ENCODE assay signal across 16 mouse cellular contexts in genomic region chr8:11767213-11767840, GRCm38 (mm10). TPM values are rescaled to one million over a fixed set of nuclear protein-coding genes. Genes with fewer than 3 reads are reported as not detected.
DNase-seq lines count a peak whose midpoint lies in the region; ATAC-seq and TF ChIP-seq lines count a peak whose summit lies in the region.
"Had no signal": no experiment of that assay in that cellular context is flagged by ENCODE, and none has a peak within 500 bp of the region (broad histone marks: within the 10 kb centered on the region; RNA-seq: fewer than 3 reads in every experiment).

No protein-coding gene starts in this region.

- H3K79me2 ChIP-seq in myocyte (ENCODE audit: control insufficient read depth, insufficient read depth), result peaks cover 71% of the 10 kb centered on the region

- TF ChIP-seq POLR2A in myocyte (IDR thresholded peaks at IDR 0.05; ENCODE audit: insufficient read length, low read depth), result no peak

- WGBS in liver, embryonic 15.5 days (ENCODE audit: insufficient replicate concordance), result 40% methylated on average over 5 of the region's 5 CpGs
- WGBS in liver, embryonic 11.5 days, result 64% methylated on average over 5 of the region's 5 CpGs

- H3K4me2 ChIP-seq in liver, embryonic 15.5 days, result no peak overlapping the region
- no peak overlapping the region for H3K4me2 ChIP-seq in liver, embryonic 11.5 days
- no peak overlapping the region for H3K4me2 ChIP-seq in myocyte (ENCODE audit: low read depth)
- H3K4me2 ChIP-seq: embryonic facial prominence, embryonic 12.5 days; hindbrain, embryonic 12.5 days; lung, embryonic 15.5 days had no signal

- H3K4me1 ChIP-seq in liver, embryonic 15.5 days (replicated peaks), result 0 out of 2 replicates have a peak, but pooled peaks cover 6% of the 10 kb centered on the region
- no peaks in the 10 kb centered on the region; the same call in 1 of the 2 replicates for H3K4me1 ChIP-seq in liver, embryonic 11.5 days (replicated peaks; ENCODE audit: control insufficient read depth, insufficient read depth, low read length)
- H3K4me1 ChIP-seq: embryonic facial prominence, embryonic 12.5 days; lung, embryonic 15.5 days had no signal

- no peak overlapping the region for H3K4me3 ChIP-seq in liver, embryonic 15.5 days (replicated peaks)
- H3K4me3 ChIP-seq in liver, embryonic 11.5 days (ENCODE audit: low read depth, low read length), result no peak overlapping the region
- H3K4me3 ChIP-seq in myocyte, result no peak overlapping the region
- H3K4me3 ChIP-seq: embryonic facial prominence, embryonic 12.5 days; hindbrain, embryonic 12.5 days; lung, embryonic 15.5 days had no signal

- ATAC-seq in liver, embryonic 15.5 days (ENCODE audit: insufficient read depth), result 0 out of 2 replicates have a peak, but pooled peaks have one; percentile 29
- no peak for ATAC-seq in liver, embryonic 11.5 days (replicated peaks; ENCODE audit: low FRiP score)
- ATAC-seq in erythroid progenitor cell, adult 5-6 weeks (replicated peaks; ENCODE audit: low FRiP score, poor library complexity, severe bottlenecking), result no peak
- ATAC-seq: forebrain, embryonic 16.5 days; midbrain, embryonic 16.5 days had no signal

- H3K36me3 ChIP-seq in liver, embryonic 15.5 days (replicated peaks), result no peaks in the 10 kb centered on the region
- peaks cover 4% of the 10 kb centered on the region; the same call in 1 of the 2 replicates for H3K36me3 ChIP-seq in liver, embryonic 11.5 days (ENCODE audit: control insufficient read depth, insufficient read depth, low read length)
- H3K36me3 ChIP-seq in myocyte (ENCODE audit: control insufficient read depth, insufficient read depth), result no peaks in the 10 kb centered on the region
- H3K36me3 ChIP-seq: hindbrain, embryonic 12.5 days; lung, embryonic 15.5 days had no signal

- no peak for DNase-seq in liver, embryonic 11.5 days (ENCODE audit: low spot score)
- DNase-seq in Muller cell, postnatal 12 days (ENCODE audit: inconsistent ontology term), result peak; percentile 64
- DNase-seq in cerebellum, postnatal 25 days, result peak; percentile 49 to 51
- DNase-seq in kidney, postnatal 14 days, result no peak
- DNase-seq: heart, adult 18-20 months; kidney, adult 9 months; thymus, adult 18-20 months had no signal

- H3K27me3 ChIP-seq in liver, embryonic 15.5 days, result no peaks in the 10 kb centered on the region
- H3K27me3 ChIP-seq in liver, embryonic 11.5 days (replicated peaks; ENCODE audit: control insufficient read depth, insufficient read depth, low read length), result no peaks in the 10 kb centered on the region
- no peaks in the 10 kb centered on the region for H3K27me3 ChIP-seq in myocyte (ENCODE audit: control insufficient read depth, insufficient read depth, insufficient read length)
- H3K27me3 ChIP-seq: embryonic facial prominence, embryonic 12.5 days; hindbrain, embryonic 12.5 days; lung, embryonic 15.5 days had no signal

- no peak overlapping the region for H3K9ac ChIP-seq in liver, embryonic 15.5 days
- no peak overlapping the region for H3K9ac ChIP-seq in liver, embryonic 11.5 days (ENCODE audit: low read depth, low read length)
- H3K9ac ChIP-seq: embryonic facial prominence, embryonic 12.5 days; hindbrain, embryonic 12.5 days; lung, embryonic 15.5 days had no signal

- no peak overlapping the region for H3K27ac ChIP-seq in liver, embryonic 15.5 days (replicated peaks)
- no peak overlapping the region for H3K27ac ChIP-seq in liver, embryonic 11.5 days (ENCODE audit: low read depth, low read length)
- H3K27ac ChIP-seq: embryonic facial prominence, embryonic 12.5 days; hindbrain, embryonic 12.5 days; lung, embryonic 15.5 days had no signal

- no peak overlapping the region for H3ac ChIP-seq in myocyte (ENCODE audit: control insufficient read depth, insufficient read length)

- H3K9me3 ChIP-seq in liver, embryonic 15.5 days (replicated peaks), result no peaks in the 10 kb centered on the region
- H3K9me3 ChIP-seq in liver, embryonic 11.5 days (ENCODE audit: control insufficient read depth, low read length), result no peaks in the 10 kb centered on the region
- H3K9me3 ChIP-seq: embryonic facial prominence, embryonic 12.5 days; G1E; hindbrain, embryonic 12.5 days; lung, embryonic 15.5 days had no signal

TF ChIP-seq in myocyte, 11 proteins besides CTCF, POLR2A, EP300 and RAD21:
- TF ChIP-seq CEBPB (IDR thresholded peaks at IDR 0.05; ENCODE audit: insufficient read depth, poor library complexity, severe bottlenecking) (peak; percentile 58; the same call in 1 of the 2 replicates), MYOG (IDR thresholded peaks at IDR 0.05; ENCODE audit: control insufficient read depth in 1 of 3, insufficient read depth in 1 of 3, insufficient read length in 2 of 3, low read depth in 2 of 3) (peak in 2 of 3 experiments; percentile 13 to 69), MYOD1 (IDR thresholded peaks at IDR 0.05; ENCODE audit: control insufficient read depth in 1 of 3, insufficient read length in 2 of 3, low read depth in 2 of 3) (peak in 2 of 3 experiments; percentile 63 to 91), MAX (IDR thresholded peaks at IDR 0.05; ENCODE audit: low read depth) (no peak), TCF3 (IDR thresholded peaks at IDR 0.05; ENCODE audit: insufficient read length, low read depth) (no peak)

RNA-seq across cellular contexts. Expression of gene Arhgef7, which starts 39.8 kb away (rescaled TPM):
- polyA plus RNA-seq in liver, embryonic 15.5 days (2015; fragmentation: Nextera tagmentation; extraction: Ambion mirVana), result 9.5 and 11.0 TPM in 2 replicates
- polyA plus RNA-seq in liver, embryonic 11.5 days (2014; fragmentation: Nextera tagmentation; extraction: Ambion mirVana), result 30.1 and 31.1 TPM in 2 replicates
- polyA plus RNA-seq in myocyte (2012; fragmentation: generic; extraction: Trizol), result 24.5 TPM
- total RNA-seq in erythroid progenitor cell, adult 5-6 weeks (2015; ENCODE audit: low replicate concordance), result 4.3 and 12.2 TPM in 2 replicates
- total RNA-seq in erythroid progenitor cell, adult 5-6 weeks (2017; ENCODE audit: low replicate concordance), result 12.9 and 15.0 TPM in 2 replicates

Comparison
In these comparisons a context has a peak if more than half of its experiments do, and no peak if none do; other contexts are left out.
1. DNase-seq: peak in Muller cell, postnatal 12 days (single experiment) and cerebellum, postnatal 25 days (2 of 2); none in liver, embryonic 11.5 days (single experiment) and kidney, postnatal 14 days (single experiment).